Mouse (Mus musculus) MEL (cell line): ENCODE measurements at regions not wholly inside any gene's neighbourhood (a gene's known extent, or its start where the extent isn't known, plus 50 kb on each side); places are given as distances from the start of the nearest gene placed in this dataset.

ENCODE experiments used
- DNase-seq: peaks from one replicate; pipeline ENCODE4 v3.0.0; 2011; ENCODE audit warnings: low read depth, low spot score
- H3K27ac ChIP-seq: 2 replicates; pipeline ENCODE4 v1.5.1; 2012; ENCODE audit warnings: low read depth, mild to moderate bottlenecking, control low read depth, low read length, moderate library complexity; ENCODE audit not compliant: control insufficient read depth
- H3K27me3 ChIP-seq, 2 experiments: fragments of 150-350 bp in 1 of 2; sonication (generic) in 1 of 2; 2 replicates each; pipeline ENCODE4 v1.6.1; 2012; ENCODE audit warnings: low read length in 2 of 2, mild to moderate bottlenecking in 2 of 2, improper control_type of control experiment in 1 of 2, moderate library complexity in 1 of 2; ENCODE audit not compliant: insufficient read depth in 2 of 2, control insufficient read depth in 1 of 2
- H3K36me3 ChIP-seq, 2 experiments: 2 replicates each; pipeline ENCODE4 v1.6.1; 2012 to 2014; ENCODE audit warnings: low read length in 2 of 2, improper control_type of control experiment in 1 of 2, inconsistent platforms in 1 of 2, mild to moderate bottlenecking in 1 of 2; ENCODE audit not compliant: insufficient read depth in 2 of 2, control insufficient read depth in 1 of 2
- H3K4me1 ChIP-seq, 2 experiments: fragments of 150-350 bp in 1 of 2; sonication (generic) in 1 of 2; 2 replicates each; pipeline ENCODE4 v1.6.1; 2012; ENCODE audit warnings: low read length in 2 of 2, improper control_type of control experiment in 1 of 2, mild to moderate bottlenecking in 1 of 2; ENCODE audit not compliant: insufficient read depth in 2 of 2, control insufficient read depth in 1 of 2
- H3K4me3 ChIP-seq, 2 experiments: fragments of 150-350 bp in 1 of 2; sonication (generic) in 1 of 2; 2 replicates each; pipeline ENCODE4 v1.5.1; 2012; ENCODE audit warnings: low read depth in 2 of 2, low read length in 2 of 2, mild to moderate bottlenecking in 2 of 2, moderate library complexity in 2 of 2, control low read depth in 1 of 2, improper control_type of control experiment in 1 of 2; ENCODE audit not compliant: control insufficient read depth in 1 of 2, insufficient read depth in 1 of 2
- H3K79me2 ChIP-seq: 2 replicates; pipeline ENCODE4 v1.6.1; 2012; ENCODE audit warnings: mild to moderate bottlenecking, low read length, moderate library complexity; ENCODE audit not compliant: control insufficient read depth, poor library complexity, insufficient read depth
- H3K9ac ChIP-seq: 2 replicates; pipeline ENCODE4 v1.6.1; 2012; ENCODE audit warnings: low read depth, mild to moderate bottlenecking, control low read depth, low read length, moderate library complexity; ENCODE audit not compliant: control insufficient read depth, poor library complexity, severe bottlenecking
- H3K9me3 ChIP-seq: fragments of 150-350 bp; sonication (generic); replicated peaks from 2 replicates; pipeline ENCODE4 v1.6.1; 2012; ENCODE audit warnings: mild to moderate bottlenecking, low read length, improper control_type of control experiment, moderate library complexity; ENCODE audit not compliant: insufficient read depth
- CTCF ChIP-seq, 3 experiments: IDR thresholded peaks in 2 of 3; conservative IDR thresholded peaks in 1 of 3; 2 replicates each; pipeline ENCODE4 v1.5.1; 2011 to 2012; ENCODE audit warnings: low read length in 3 of 3, low read depth in 2 of 3, mild to moderate bottlenecking in 2 of 3, improper control_type of control experiment in 1 of 3, inconsistent platforms in 1 of 3, mixed read lengths in 1 of 3, moderate library complexity in 1 of 3; ENCODE audit not compliant: control insufficient read depth in 1 of 3, insufficient read depth in 1 of 3, poor library complexity in 1 of 3, severe bottlenecking in 1 of 3
- ELF1 ChIP-seq: IDR thresholded peaks from 2 replicates; pipeline ENCODE4 v1.6.1; 2014; ENCODE audit warnings: low read depth, mild to moderate bottlenecking, inconsistent platforms, low read length, improper control_type of control experiment, moderate library complexity
- EP300 ChIP-seq, 2 experiments: IDR thresholded peaks; 2 replicates each; pipeline ENCODE4 v1.6.1; 2011; ENCODE audit warnings: improper control_type of control experiment in 2 of 2, low read length in 2 of 2, low read depth in 1 of 2, mild to moderate bottlenecking in 1 of 2
- ETS1 ChIP-seq: IDR thresholded peaks from 2 replicates; pipeline ENCODE4 v1.6.1; 2012; ENCODE audit warnings: low read depth, mild to moderate bottlenecking, inconsistent platforms, low read length, improper control_type of control experiment, moderate library complexity
- GATA1 ChIP-seq: IDR thresholded peaks from 2 replicates; pipeline ENCODE4 v1.6.1; 2011; ENCODE audit warnings: low read depth, low read length, improper control_type of control experiment
- JUND ChIP-seq: IDR thresholded peaks from 2 replicates; pipeline ENCODE4 v1.6.1; 2011; ENCODE audit warnings: low read depth, mild to moderate bottlenecking, improper control_type of control experiment, low read length
- MAFK ChIP-seq: IDR thresholded peaks from 2 replicates; pipeline ENCODE4 v1.6.1; 2011; ENCODE audit warnings: low read depth, mild to moderate bottlenecking, low read length, improper control_type of control experiment, borderline replicate concordance
- NRF1 ChIP-seq: IDR thresholded peaks from 2 replicates; pipeline ENCODE4 v1.6.1; 2014; ENCODE audit warnings: low read depth, mild to moderate bottlenecking, inconsistent platforms, low read length, improper control_type of control experiment, moderate library complexity; ENCODE audit not compliant: poor library complexity, insufficient read depth, severe bottlenecking
- POLR2A ChIP-seq, 2 experiments: IDR thresholded peaks; 2 replicates each; pipeline ENCODE4 v1.6.1; 2011 to 2012; ENCODE audit warnings: low read length in 2 of 2, mild to moderate bottlenecking in 2 of 2, control low read depth in 1 of 2, improper control_type of control experiment in 1 of 2, low read depth in 1 of 2, moderate library complexity in 1 of 2; ENCODE audit not compliant: control insufficient read depth in 1 of 2, insufficient read depth in 1 of 2, poor library complexity in 1 of 2
- RAD21 ChIP-seq: IDR thresholded peaks from 2 replicates; pipeline ENCODE4 v1.6.1; 2011; ENCODE audit warnings: mild to moderate bottlenecking, low read depth, low read length, improper control_type of control experiment
- SMC3 ChIP-seq: IDR thresholded peaks from 2 replicates; pipeline ENCODE4 v1.6.1; 2011; ENCODE audit warnings: low read depth, low read length, improper control_type of control experiment
- TCF12 ChIP-seq: IDR thresholded peaks from 2 replicates; pipeline ENCODE4 v1.6.1; 2014; ENCODE audit warnings: low read depth, mild to moderate bottlenecking, inconsistent platforms, low read length, improper control_type of control experiment, moderate library complexity
- USF1 ChIP-seq: IDR thresholded peaks from 2 replicates; pipeline ENCODE4 v1.6.1; 2014; ENCODE audit warnings: low read depth, mild to moderate bottlenecking, inconsistent platforms, low read length, improper control_type of control experiment, moderate library complexity
- ZC3H11A ChIP-seq: IDR thresholded peaks from 2 replicates; pipeline ENCODE4 v1.6.1; 2012; ENCODE audit warnings: low read depth, mild to moderate bottlenecking, inconsistent platforms, low read length, improper control_type of control experiment
- ZNF384 ChIP-seq: IDR thresholded peaks from 2 replicates; pipeline ENCODE4 v1.6.1; 2012; ENCODE audit warnings: low read depth, mild to moderate bottlenecking, inconsistent platforms, low read length, improper control_type of control experiment

GRCm38 (mm10) chr17:51321025-51321424 lies 141.9 kb upstream of the Tbc1d5 start (continued):
- TF ChIP-seq NRF1, result no peak

DNA sequence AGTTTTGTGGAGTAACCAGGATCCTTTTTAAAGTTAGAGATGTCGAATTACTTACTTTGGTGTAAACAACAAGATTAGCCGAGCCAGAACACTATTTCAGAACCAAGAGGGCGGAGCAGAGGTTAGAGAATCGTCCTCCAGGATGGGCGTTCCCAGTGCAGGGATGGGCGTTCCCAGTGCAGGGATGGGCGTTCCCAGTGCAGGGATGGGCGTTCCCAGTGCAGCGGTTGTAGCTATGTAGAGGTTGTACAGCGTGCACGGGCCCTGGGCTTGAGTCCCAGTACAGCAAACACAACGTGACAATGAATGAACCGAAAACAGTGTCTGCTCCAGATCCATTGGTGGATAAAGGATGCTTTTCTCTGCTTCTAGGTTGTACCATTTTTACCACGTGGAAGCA lies 125.8 kb upstream of the Tbc1d5 start:
- no peaks in the 10 kb centered on the region for H3K27me3 ChIP-seq
- DNase-seq, result no peak
- H3K27ac ChIP-seq, result no peak overlapping the region
- no peak overlapping the region for H3K9ac ChIP-seq
- no peaks in the 10 kb centered on the region for H3K79me2 ChIP-seq
- H3K36me3 ChIP-seq, result no peaks in the 10 kb centered on the region
- no peaks in the 10 kb centered on the region for H3K9me3 ChIP-seq
- H3K4me3 ChIP-seq, result no peak overlapping the region
- TF ChIP-seq MAFK, result no peak
- no peak for TF ChIP-seq ELF1
- TF ChIP-seq ZC3H11A, result no peak
- no peak for TF ChIP-seq JUND
- H3K4me1 ChIP-seq, result peaks cover 0 to 4% of the 10 kb centered on the region in 2 experiments; a peak in 1 of 4 replicates

DNA sequence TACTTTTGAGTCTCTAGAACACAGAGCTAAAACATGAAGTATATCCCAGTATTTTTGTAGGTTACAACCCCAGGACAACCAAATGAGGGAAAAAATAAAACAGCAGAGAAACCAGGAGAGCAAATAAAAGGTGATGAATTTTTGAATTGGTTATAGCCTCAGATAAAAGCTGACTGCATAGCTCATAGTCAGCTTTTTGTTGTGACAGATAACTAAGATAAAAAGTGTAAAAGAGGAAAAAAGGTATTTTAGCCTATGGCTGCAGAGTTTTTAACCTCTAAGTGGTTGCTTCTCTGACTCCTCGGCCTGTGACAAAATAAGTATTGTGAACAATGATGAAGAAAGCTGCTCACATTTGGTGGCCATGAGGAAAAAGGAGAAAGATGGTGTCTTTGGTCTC lies 111.6 kb upstream of the Tbc1d5 start:
- Histone ChIP-seq H3K27ac (no peak overlapping the region; the same call in 1 of the 2 replicates), H3K79me2 (no peaks in the 10 kb centered on the region), H3K4me3 (no peak overlapping the region), H3K27me3 (no peaks in the 10 kb centered on the region), H3K36me3 (peaks cover 0 to 4% of the 10 kb centered on the region in 2 experiments; a peak in 2 of 4 replicates), H3K9ac (no peak overlapping the region), H3K4me1 (peaks cover 3 to 5% of the 10 kb centered on the region in 2 experiments), H3K9me3 (no peaks in the 10 kb centered on the region)
- TF ChIP-seq GATA1 (peak; percentile 55; the same call in 1 of the 2 replicates), EP300 (IDR thresholded peaks at IDR 0.05; ENCODE audit: low read depth in 1 of 2, low read length in 2 of 2) (peak; percentile 55 to 57; a peak in 2 of 4 replicates), ZNF384 (peak; percentile 42; the same call in 1 of the 2 replicates), TCF12 (0 out of 2 replicates have a peak, but pooled peaks have one; percentile 31), RAD21 (no peak), USF1 (no peak), ETS1 (0 out of 2 replicates have a peak, but pooled peaks have one; percentile 41)
- no peak for DNase-seq

GRCm38 (mm10) chr17:51288751-51289150 lies 109.6 kb upstream of the Tbc1d5 start:
- Histone ChIP-seq H3K9me3 (no peaks in the 10 kb centered on the region), H3K27me3 (no peaks in the 10 kb centered on the region), H3K9ac (no peak overlapping the region), H3K4me3 (no peak overlapping the region), H3K36me3 (peaks cover 0 to 4% of the 10 kb centered on the region in 2 experiments; a peak in 2 of 4 replicates), H3K79me2 (no peaks in the 10 kb centered on the region), H3K4me1 (peaks cover 3 to 5% of the 10 kb centered on the region in 2 experiments), H3K27ac (no peak overlapping the region)
- DNase-seq, result no peak
- peak; percentile 32 to 33 (median 32); a peak in 5 of 6 replicates for TF ChIP-seq CTCF (IDR thresholded peaks at IDR 0.05 in 2 of 3, conservative IDR thresholded peaks at IDR 0.05 in 1 of 3; ENCODE audit: control insufficient read depth in 1 of 3, insufficient read depth in 1 of 3, low read depth in 2 of 3, low read length in 3 of 3, poor library complexity in 1 of 3, severe bottlenecking in 1 of 3)
- no peak for TF ChIP-seq ELF1
- no peak for TF ChIP-seq POLR2A (IDR thresholded peaks at IDR 0.05; ENCODE audit: control insufficient read depth in 1 of 2, insufficient read depth in 1 of 2, low read depth in 1 of 2, low read length in 2 of 2, poor library complexity in 1 of 2)
- TF ChIP-seq ZC3H11A, result peak; percentile 11; the same call in 1 of the 2 replicates
- peak; percentile 34 for TF ChIP-seq SMC3
- TF ChIP-seq RAD21, result peak; percentile 36
